Mouse (Mus musculus): ENCODE measurements around the gene Gabrr3. TPM values are rescaled to one million over a fixed set of nuclear protein-coding genes. Genes with fewer than 3 reads are reported as not detected.
A peak's percentile ranks its signal among the peaks of the same experiment; 100 is the strongest.
"Not testable (repeated sequence)": the region's sequence is repeated elsewhere in the genome, so short reads cannot be mapped to it uniquely, and the experiment has no call there.

Gabrr3 gene
- polyA plus RNA-seq, 1 experiment from 2014 or later = 0.10 TPM

DNA sequence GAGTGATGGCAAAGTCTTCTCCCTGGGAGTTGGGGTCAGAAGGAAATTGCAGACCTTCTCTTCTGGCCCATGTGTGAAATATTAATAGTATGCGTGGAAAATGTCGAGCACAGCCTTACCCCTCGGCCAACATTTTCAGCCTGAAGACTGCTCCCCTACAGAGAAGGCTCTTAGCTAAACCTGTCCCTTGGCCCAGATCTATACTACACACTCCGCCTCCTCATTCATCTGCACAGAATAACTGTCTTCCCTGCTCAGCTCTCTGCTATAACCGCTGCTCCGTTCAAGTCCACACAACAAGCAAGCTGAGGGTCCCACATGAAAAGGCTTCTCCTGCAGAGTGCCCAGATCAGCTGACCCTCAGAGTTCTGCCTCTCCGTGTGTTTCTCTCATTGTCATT, 20.8 kb downstream of the Gabrr3 start:
- Histone ChIP-seq H3K27me3 (ENCODE audit: insufficient read depth, poor library complexity, severe bottlenecking) (no peaks in the 10 kb centered on the region), H3K9me3 (no peaks in the 10 kb centered on the region), H3K4me3 (no peak overlapping the region), H3K27ac (no peak overlapping the region), H3K36me3 (no peaks in the 10 kb centered on the region), H3K4me1 (replicated peaks) (no peaks in the 10 kb centered on the region)
- WGBS = 73% methylated on average over 7 of the region's 7 CpGs
- DNase-seq (ENCODE audit: low spot score) = no peak

- H3K9me3 ChIP-seq = no peaks in the 10 kb centered on the region
- H3K27ac ChIP-seq = no peak overlapping the region
- H3K4me1 ChIP-seq (replicated peaks) = no peaks in the 10 kb centered on the region
- H3K4me3 ChIP-seq = no peak overlapping the region
- no peaks in the 10 kb centered on the region for H3K36me3 ChIP-seq
- no peak for DNase-seq (ENCODE audit: low spot score)
- H3K27me3 ChIP-seq (ENCODE audit: insufficient read depth, poor library complexity, severe bottlenecking) = no peaks in the 10 kb centered on the region
- 82% methylated on average over 11 of the region's 11 CpGs for WGBS
Measured at GRCm38 (mm10) chr16:59433181-59433580, 26.0 kb downstream of the Gabrr3 start.

DNA sequence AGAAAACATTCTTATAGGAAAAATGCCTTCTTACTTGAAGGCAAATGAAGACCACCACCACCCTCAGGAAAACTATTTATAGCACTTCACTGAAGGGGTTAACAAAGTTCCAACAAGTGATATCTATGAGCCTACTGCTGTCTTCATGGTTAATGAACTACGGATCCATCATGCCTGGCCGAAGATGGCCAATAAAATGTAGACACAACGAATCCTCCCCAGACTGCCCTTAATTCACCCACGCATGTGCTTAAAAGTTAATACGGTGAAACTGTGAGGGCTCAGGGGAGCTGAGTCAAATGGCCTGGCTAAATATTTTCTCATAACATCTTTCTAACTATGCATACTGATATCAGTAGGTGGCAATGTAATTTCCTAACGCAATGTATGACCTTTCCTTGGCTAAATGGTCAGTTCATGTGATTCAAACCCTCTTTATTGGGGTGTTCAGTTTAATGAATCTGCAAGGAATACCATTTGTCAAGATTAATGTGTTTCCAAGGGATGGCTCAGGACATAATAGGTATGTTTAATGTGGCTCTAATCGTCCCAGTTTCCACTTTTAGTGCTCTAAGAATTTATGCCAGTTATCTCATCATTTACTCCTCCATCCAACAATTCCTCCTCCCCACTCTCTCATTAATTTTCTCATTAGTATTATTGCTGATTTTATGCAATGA, 37.9 kb downstream of the Gabrr3 start:
- H3K4me1 ChIP-seq (replicated peaks) = no peaks in the 10 kb centered on the region
- H3K27ac ChIP-seq = no peak overlapping the region
- 89% methylated on average over 7 of the region's 7 CpGs for WGBS
- no peak for DNase-seq (ENCODE audit: low spot score)
- H3K27me3 ChIP-seq (ENCODE audit: insufficient read depth, poor library complexity, severe bottlenecking) = no peaks in the 10 kb centered on the region
- H3K4me3 ChIP-seq = no peak overlapping the region
- no peaks in the 10 kb centered on the region for H3K9me3 ChIP-seq
- H3K36me3 ChIP-seq = no peaks in the 10 kb centered on the region

DNA sequence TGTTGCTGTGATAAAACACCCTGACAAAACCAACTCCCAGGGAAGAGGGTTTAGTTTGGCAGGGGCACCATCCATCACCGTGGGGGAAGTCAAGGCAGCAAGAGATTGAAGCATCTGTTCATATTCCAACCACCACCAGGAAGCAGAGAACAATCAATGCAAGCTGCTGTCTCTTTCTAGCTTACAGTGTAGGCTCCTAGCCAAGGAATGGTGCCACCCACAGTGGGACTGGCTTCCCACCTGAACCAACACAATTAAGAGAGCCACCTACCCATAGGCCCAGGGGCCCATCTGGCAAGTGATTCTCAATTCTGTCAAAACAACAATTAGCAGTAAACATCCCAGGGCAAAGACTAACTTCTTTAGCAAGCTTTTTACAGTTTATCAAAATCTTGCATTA, 41.0 kb downstream of the Gabrr3 start:
- no peaks in the 10 kb centered on the region for H3K9me3 ChIP-seq
- 84% methylated on average over 1 of the region's 1 CpGs for WGBS
- no peaks in the 10 kb centered on the region for H3K27me3 ChIP-seq (ENCODE audit: insufficient read depth, poor library complexity, severe bottlenecking)
- no peak overlapping the region for H3K4me3 ChIP-seq
- H3K27ac ChIP-seq = no peak overlapping the region
- no peaks in the 10 kb centered on the region for H3K4me1 ChIP-seq (replicated peaks)
- DNase-seq (ENCODE audit: low spot score) = no peak
- no peaks in the 10 kb centered on the region for H3K36me3 ChIP-seq

DNA sequence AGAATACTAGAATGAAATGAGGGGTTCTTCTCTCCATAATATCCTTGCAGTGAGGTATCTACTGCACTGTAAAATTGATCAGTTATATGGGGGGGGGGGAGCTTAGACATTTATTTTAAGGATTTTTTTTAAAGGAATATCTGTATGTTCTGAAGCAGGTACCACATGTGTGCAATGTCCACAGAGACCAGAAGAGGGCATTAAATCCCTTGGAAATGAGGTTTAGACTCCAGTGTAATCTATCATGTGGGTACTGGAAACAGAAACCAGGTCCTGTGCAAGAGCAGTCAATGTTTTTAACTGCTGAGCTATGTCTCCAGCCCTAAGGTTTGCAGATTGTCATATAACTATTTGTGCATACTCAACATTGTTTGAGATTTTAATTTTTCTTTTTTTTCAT, 42.0 kb downstream of the Gabrr3 start:
- no peak for DNase-seq (ENCODE audit: low spot score)
- Histone ChIP-seq H3K27ac (no peak overlapping the region), H3K27me3 (ENCODE audit: insufficient read depth, poor library complexity, severe bottlenecking) (no peaks in the 10 kb centered on the region), H3K4me1 (replicated peaks) (no peaks in the 10 kb centered on the region), H3K4me3 (no peak overlapping the region), H3K9me3 (no peaks in the 10 kb centered on the region), H3K36me3 (no peaks in the 10 kb centered on the region)

DNA sequence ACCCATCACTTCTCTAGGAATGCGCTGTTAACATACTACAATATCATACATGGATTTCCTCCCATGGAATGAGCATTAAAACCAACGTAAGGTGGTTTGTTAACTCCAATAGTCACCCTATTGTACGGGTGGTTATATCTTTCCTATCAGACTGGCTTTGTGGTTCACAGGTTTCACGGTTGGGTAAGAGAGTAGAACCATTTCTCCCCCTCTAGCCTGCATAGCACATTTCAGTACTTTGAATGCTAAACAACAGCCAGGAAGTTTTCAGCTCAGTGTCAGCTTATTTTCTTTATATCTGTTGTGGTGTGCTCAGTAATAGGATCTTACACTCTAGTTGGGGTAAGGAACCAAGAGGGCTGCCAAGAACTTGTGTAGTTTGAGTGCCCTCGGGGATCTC, 44.7 kb downstream of the Gabrr3 start:
- H3K27ac ChIP-seq = no peak overlapping the region
- WGBS = 87% methylated on average over 5 of the region's 5 CpGs
- H3K9me3 ChIP-seq = no peaks in the 10 kb centered on the region
- H3K4me3 ChIP-seq = no peak overlapping the region
- DNase-seq (ENCODE audit: low spot score) = no peak
- H3K4me1 ChIP-seq (replicated peaks) = no peaks in the 10 kb centered on the region
- no peaks in the 10 kb centered on the region for H3K36me3 ChIP-seq
- H3K27me3 ChIP-seq (ENCODE audit: insufficient read depth, poor library complexity, severe bottlenecking) = no peaks in the 10 kb centered on the region

GRCm38 (mm10) chr16:59459259-59459861, 52.2 kb downstream of the Gabrr3 start:
- not testable (repeated sequence) for H3K27me3 ChIP-seq (ENCODE audit: insufficient read depth, poor library complexity, severe bottlenecking); H3K9me3 ChIP-seq; H3K36me3 ChIP-seq; H3K27ac ChIP-seq; DNase-seq (ENCODE audit: low spot score); H3K4me3 ChIP-seq; H3K4me1 ChIP-seq (replicated peaks)
- 86% methylated on average over 5 of the region's 5 CpGs for WGBS

DNA sequence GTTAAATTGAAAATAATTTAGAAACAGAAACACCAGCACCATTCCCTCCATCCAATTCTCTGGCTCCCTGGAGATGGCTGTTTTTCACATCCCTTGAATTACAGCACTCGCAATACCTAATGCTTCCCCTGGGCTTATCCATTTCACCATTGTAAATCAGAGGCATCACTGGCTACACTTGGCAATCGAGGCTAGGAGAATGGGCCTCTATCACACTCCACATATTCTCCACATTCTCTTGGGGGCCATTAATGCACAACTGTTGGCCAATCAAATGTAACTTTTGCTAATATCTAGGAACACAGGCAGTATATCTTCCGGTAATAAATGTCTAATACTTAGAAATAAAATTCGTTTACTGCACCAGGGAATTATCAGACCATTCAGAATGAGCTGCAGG, 56.4 kb downstream of the Gabrr3 start:
- Histone ChIP-seq H3K36me3 (no peaks in the 10 kb centered on the region), H3K27ac (no peak overlapping the region), H3K27me3 (ENCODE audit: insufficient read depth, poor library complexity, severe bottlenecking) (no peaks in the 10 kb centered on the region), H3K4me3 (no peak overlapping the region), H3K4me1 (replicated peaks) (no peaks in the 10 kb centered on the region), H3K9me3 (peaks cover 7% of the 10 kb centered on the region)
- no peak for DNase-seq (ENCODE audit: low spot score)
- WGBS = 87% methylated on average over 4 of the region's 4 CpGs

- no peak for DNase-seq (ENCODE audit: low spot score)
- Histone ChIP-seq H3K27ac (no peak overlapping the region), H3K4me3 (no peak overlapping the region), H3K4me1 (replicated peaks) (no peaks in the 10 kb centered on the region), H3K36me3 (no peaks in the 10 kb centered on the region), H3K9me3 (peaks cover 7% of the 10 kb centered on the region), H3K27me3 (ENCODE audit: insufficient read depth, poor library complexity, severe bottlenecking) (no peaks in the 10 kb centered on the region)
- WGBS = 93% methylated on average over 6 of the region's 6 CpGs
Measured at GRCm38 (mm10) chr16:59463973-59464372, 56.8 kb downstream of the Gabrr3 start.

- Histone ChIP-seq H3K27ac (no peak overlapping the region), H3K27me3 (ENCODE audit: insufficient read depth, poor library complexity, severe bottlenecking) (no peaks in the 10 kb centered on the region), H3K36me3 (no peaks in the 10 kb centered on the region), H3K4me1 (replicated peaks) (peaks cover 10% of the 10 kb centered on the region), H3K9me3 (peaks cover 4% of the 10 kb centered on the region), H3K4me3 (no peak overlapping the region)
- no peak for DNase-seq (ENCODE audit: low spot score)
- 86% methylated on average over 1 of the region's 1 CpGs for WGBS
Measured at GRCm38 (mm10) chr16:59469846-59470245, 62.7 kb downstream of the Gabrr3 start.

- Histone ChIP-seq H3K4me3 (peak within 1 kb of the TSS; percentile 68), H3K9me3 (no peaks in the 10 kb centered on the region), H3K27me3 (ENCODE audit: insufficient read depth, poor library complexity, severe bottlenecking) (no peaks in the 10 kb centered on the region), H3K27ac (peak within 1 kb of the TSS; percentile 91), H3K4me1 (replicated peaks) (peaks cover 10% of the 10 kb centered on the region), H3K36me3 (peaks cover 15% of the 10 kb centered on the region; the same call in 1 of the 2 replicates)
- peak; percentile 86 for DNase-seq (ENCODE audit: low spot score)
- WGBS = 2% methylated on average over 56 of the region's 56 CpGs
Measured at GRCm38 (mm10) chr16:59471637-59472278, 64.6 kb downstream of the Gabrr3 start, which contains the start of gene Riox2. TSS of gene Riox2 (plus strand) at chr16:59471775.

DNA sequence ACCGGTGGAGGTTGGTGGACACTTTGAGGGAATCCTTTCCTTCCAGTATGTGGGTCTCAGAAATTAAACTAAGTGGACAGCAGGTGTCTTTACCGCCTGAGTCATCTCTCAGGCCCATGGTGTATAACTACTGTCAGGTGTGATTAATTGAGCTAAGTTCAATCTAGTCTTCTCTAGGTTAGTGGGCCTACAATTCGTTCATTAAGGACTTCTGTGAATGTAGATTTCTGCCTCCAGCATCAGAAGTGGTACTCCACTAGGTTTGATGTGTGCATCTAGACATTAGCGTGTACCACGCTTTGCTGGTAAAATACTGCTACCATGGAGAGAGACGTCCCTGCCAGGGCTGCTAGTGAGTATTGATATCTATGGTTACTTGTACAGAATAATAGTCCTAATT, 65.4 kb downstream of the Gabrr3 start:
- 61% methylated on average over 6 of the region's 6 CpGs for WGBS
- Histone ChIP-seq H3K27me3 (ENCODE audit: insufficient read depth, poor library complexity, severe bottlenecking) (no peaks in the 10 kb centered on the region), H3K27ac (peak overlapping the region; percentile 91; the same call in 1 of the 2 replicates), H3K4me1 (replicated peaks) (peaks cover 10% of the 10 kb centered on the region), H3K4me3 (peak overlapping the region; percentile 68), H3K36me3 (peaks cover 22% of the 10 kb centered on the region), H3K9me3 (no peaks in the 10 kb centered on the region)
- no peak for DNase-seq (ENCODE audit: low spot score)

DNA sequence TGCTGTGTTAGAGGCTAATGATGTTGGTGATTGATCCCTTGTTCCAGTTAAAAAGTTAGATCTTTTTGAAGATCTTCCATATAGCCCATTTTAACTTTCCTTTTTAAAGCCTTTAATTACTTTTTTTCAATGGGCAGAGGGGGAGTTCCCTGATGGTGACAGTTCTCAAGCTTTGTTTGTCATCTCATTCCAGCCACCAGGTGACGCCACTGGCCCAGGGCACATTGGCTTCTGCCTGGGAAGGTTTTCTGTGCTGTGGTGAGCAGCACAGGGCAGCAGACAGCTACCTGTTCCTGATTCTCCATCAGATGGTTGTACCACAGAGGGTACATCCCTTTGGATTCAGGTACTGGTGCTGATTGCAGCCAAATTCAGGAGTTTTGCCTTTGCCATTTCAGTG, 67.7 kb downstream of the Gabrr3 start:
- H3K4me1 ChIP-seq (replicated peaks) = peaks cover 10% of the 10 kb centered on the region
- H3K27ac ChIP-seq = no peak overlapping the region
- peak; percentile 46 for DNase-seq (ENCODE audit: low spot score)
- H3K4me3 ChIP-seq = no peak overlapping the region
- no peaks in the 10 kb centered on the region for H3K27me3 ChIP-seq (ENCODE audit: insufficient read depth, poor library complexity, severe bottlenecking)
- H3K36me3 ChIP-seq = peaks cover 42% of the 10 kb centered on the region
- H3K9me3 ChIP-seq = no peaks in the 10 kb centered on the region
- 23% methylated on average over 1 of the region's 1 CpGs for WGBS
